Mouse (Mus musculus): ENCODE results near the gene Wdr4. TPM values are rescaled to one million over a fixed set of nuclear protein-coding genes. Genes with fewer than 3 reads are reported as not detected.

Wdr4 gene
- 8.9 and 10.6 TPM in 2 replicates for polyA plus RNA-seq (2015; fragmentation: Nextera tagmentation; extraction: Ambion mirVana)

DNA sequence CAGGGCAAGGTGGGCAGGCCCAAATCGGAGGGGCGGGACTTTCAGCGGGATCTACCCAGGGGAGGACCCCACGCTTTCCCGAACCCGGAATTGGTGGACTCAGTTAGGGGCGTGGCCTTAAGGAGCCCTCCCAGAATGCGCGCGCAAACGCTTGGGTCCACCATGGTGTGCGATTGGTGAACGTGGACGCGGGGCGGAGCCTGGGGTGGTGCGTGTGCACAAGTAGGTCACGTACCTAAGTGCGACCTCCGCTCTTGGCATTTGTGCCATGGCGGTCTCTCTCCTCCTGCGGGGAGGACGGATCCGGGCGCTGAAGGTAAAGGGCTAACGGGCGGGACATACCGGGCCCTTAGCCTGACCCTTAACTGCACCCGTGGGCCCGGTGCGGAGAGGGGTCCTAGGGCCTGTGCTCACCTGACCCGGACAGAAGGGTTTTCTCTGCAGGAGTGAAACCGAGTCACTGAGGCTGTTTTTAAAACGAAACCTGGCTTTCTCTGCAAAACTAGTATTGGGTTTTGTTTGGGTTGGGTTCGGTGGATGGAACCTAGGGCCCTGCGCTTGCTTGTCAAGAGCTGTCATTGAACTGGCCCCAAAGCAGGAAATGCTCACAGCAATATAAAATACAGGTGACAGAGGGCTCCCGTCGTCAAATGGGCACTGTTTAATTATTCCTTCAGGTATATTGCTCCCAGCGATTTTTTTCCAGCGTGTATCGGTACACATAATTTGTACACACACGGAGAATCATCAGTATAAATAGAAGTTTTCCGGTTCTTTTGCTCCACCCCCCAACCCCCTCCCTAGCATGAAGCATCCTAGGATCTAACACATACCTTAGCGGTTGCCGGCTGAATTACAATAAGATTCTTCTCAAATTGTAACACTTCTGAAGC, at the start of gene Wdr4, which contains the start of gene Ndufv3:
Wdr4 (minus strand) TSS at position 35 of the 893 bp plus-strand sequence.
Ndufv3 (plus strand) TSS at position 170 of the 893 bp plus-strand sequence.

DNA sequence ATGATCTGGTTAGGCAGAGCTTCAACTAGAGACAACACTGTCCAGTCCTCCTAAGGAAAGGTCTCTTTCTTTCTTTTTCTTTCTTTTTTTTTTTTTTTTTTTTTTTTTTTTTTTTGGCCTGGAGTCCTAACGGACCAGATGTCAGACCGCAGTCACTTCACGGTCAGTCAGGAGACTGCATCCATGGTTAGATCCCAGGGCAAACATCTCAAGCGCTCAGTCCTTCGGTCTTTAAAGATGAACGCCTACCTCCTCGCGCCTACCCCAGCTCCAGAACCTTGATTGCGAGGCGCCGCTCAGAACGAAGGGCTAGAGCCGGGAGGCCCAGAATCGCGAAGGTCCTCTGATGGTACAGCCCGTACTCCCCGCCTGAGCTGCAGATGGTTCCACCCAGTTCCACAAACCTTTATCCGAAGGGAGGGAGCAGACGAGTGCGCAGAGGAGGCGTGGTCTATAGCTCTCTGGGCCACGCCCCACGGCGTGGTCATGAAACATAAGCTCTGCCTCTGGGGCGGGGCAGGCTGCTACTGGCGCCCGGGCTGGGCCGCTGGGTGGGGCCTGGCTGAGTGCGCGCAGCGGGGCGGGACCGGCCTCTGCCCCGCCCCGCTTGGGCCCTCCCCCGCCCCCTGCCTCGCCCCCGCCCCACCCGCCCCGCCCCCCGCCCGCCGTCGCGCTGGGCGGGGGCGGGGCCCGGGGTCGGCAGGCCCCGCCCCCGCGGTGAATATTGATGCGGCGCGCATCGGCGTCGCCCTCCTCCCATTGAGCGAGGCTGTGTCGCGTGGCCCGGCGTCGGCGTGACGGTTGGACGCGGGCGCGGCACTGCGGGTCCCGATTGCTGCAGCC, 44.5 kb upstream of the Wdr4 start, which contains the start of gene Pknox1:
Pknox1 (plus strand) TSS at position 720 of the 843 bp plus-strand sequence.

Small RNA genes lying within 50 kb of the gene (microRNA-seq; reads per million reads assigned to microRNA genes)
- gene Gm24970: 0 reads per million in 2 experiments

Other genes with a start within 250 kb of the Wdr4 start
- 0.18 and 0.53 TPM in 2 replicates for gene Rsph1, start 242.6 kb downstream of the Wdr4 start, polyA plus RNA-seq (2015; fragmentation: Nextera tagmentation; extraction: Ambion mirVana)
- gene Slc37a1, start 233.2 kb downstream of the Wdr4 start, polyA plus RNA-seq (2015; fragmentation: Nextera tagmentation; extraction: Ambion mirVana): 0.74 and 1.5 TPM in 2 replicates
- gene Pde9a, start 133.8 kb downstream of the Wdr4 start, polyA plus RNA-seq (2015; fragmentation: Nextera tagmentation; extraction: Ambion mirVana): 2.7 and 3.6 TPM in 2 replicates
- 500 and 579 TPM in 2 replicates for gene Ndufv3, start 135 bp upstream of the Wdr4 start, polyA plus RNA-seq (2015; fragmentation: Nextera tagmentation; extraction: Ambion mirVana)
- 11.9 and 12.2 TPM in 2 replicates for gene Pknox1, start 44.8 kb upstream of the Wdr4 start, polyA plus RNA-seq (2015; fragmentation: Nextera tagmentation; extraction: Ambion mirVana)
- gene Cbs, start 117.3 kb upstream of the Wdr4 start, polyA plus RNA-seq (2015; fragmentation: Nextera tagmentation; extraction: Ambion mirVana): 0.65 and 1.3 TPM in 2 replicates
- 139 and 159 TPM in 2 replicates for gene U2af1, start 138.9 kb upstream of the Wdr4 start, polyA plus RNA-seq (2015; fragmentation: Nextera tagmentation; extraction: Ambion mirVana)
- 1.0 and 1.6 TPM in 2 replicates for gene Cryaa, start 157.8 kb upstream of the Wdr4 start, polyA plus RNA-seq (2015; fragmentation: Nextera tagmentation; extraction: Ambion mirVana)

Data from skeletal muscle tissue, postnatal 0 days (tissue).